Mouse (Mus musculus) brain, embryonic 14.5 days (tissue): Measurements from ENCODE around the gene Pdk4.

Experiments
- CTCF ChIP-seq: fragments of 200-500 bp; IDR thresholded peaks from 2 replicates; pipeline ENCODE4 v1.5.1; 2012; ENCODE audit warnings: inconsistent platforms, mild to moderate bottlenecking, moderate library complexity, borderline replicate concordance; ENCODE audit not compliant: insufficient read depth, insufficient read length; ENCODE audit errors: extremely low read depth
- POLR2A ChIP-seq: fragments of 200-500 bp; IDR thresholded peaks from 2 replicates; pipeline ENCODE4 v1.6.1; 2012; ENCODE audit warnings: mild to moderate bottlenecking, inconsistent platforms, borderline replicate concordance; ENCODE audit not compliant: poor library complexity, insufficient read depth, insufficient read length, severe bottlenecking; ENCODE audit errors: extremely low read depth

DNA sequence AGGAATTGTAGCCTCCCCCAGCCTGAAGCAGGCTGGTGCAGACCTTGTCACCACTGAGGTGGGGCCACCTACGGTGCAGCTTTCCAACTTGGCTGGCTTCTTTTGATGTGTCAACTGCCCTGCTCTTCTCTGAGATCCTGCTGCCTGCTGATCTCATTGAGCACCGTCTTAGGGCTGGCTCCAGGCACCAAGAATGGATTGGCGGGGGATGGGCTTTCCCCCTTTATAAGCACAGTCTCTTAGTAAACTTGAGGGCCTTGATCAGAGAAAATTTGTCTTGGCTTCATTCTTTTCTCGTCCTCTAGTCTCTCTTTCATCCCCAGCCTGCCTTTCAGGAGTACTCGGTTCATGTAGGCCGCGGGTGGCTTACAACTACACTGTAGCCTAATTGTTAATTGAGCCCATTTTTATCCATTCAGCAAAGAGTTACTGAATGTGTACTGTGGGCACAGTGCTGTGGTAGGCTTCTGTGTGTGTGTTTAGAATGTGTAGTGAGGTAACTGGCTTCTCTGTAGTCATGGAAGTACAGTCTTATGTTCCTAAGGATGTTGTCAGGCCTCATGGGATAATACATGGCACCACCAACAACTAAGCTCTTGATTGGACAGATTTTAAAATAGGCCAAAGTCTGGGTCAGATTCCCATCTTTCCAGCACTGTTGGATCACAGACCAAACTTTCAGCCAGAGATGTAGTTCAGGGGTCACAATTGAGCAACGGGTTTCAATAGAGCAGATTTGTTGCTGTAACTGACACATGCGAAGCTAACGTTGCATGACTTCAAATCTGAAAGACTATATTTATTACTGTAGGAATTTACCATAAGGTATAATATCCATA lies 25.4 kb downstream of the Pdk4 start:
- no peak for TF ChIP-seq POLR2A
- TF ChIP-seq CTCF = no peak
